16 mouse cellular contexts compared by ENCODE assay signal in genomic region chr13:12274721-12275120, GRCm38 (mm10). TPM values are rescaled to one million over a fixed set of nuclear protein-coding genes. Genes with fewer than 3 reads are reported as not detected.
DNase-seq lines count a peak whose midpoint lies in the region; ATAC-seq and TF ChIP-seq lines count a peak whose summit lies in the region.
"Had no signal": no experiment of that assay in that cellular context is flagged by ENCODE, and none has a peak within 500 bp of the region (broad histone marks: within the 10 kb centered on the region; RNA-seq: fewer than 3 reads in every experiment).

No protein-coding gene starts in this region.

- intact Hi-C loops in gastrocnemius, adult 2 months (cut with DNase I), result no loop called here
- intact Hi-C loops in gastrocnemius, postnatal 14 days (cut with DNase I; ENCODE audit: low total_unique reads), result loop anchor here (5.0 kb wide), 1 partner anchor 62 kb away; no protein-coding TSS in a partner anchor

- H3K4me1 ChIP-seq in kidney, postnatal 0 days (replicated peaks; ENCODE audit: insufficient read depth, low read length), result no peaks in the 10 kb centered on the region
- peaks cover 45% of the 10 kb centered on the region for H3K4me1 ChIP-seq in heart, embryonic 13.5 days
- H3K4me1 ChIP-seq: forebrain, embryonic 12.5 days; liver, embryonic 13.5 days; neural tube, embryonic 12.5 days had no signal

- H3K9ac ChIP-seq in kidney, postnatal 0 days (ENCODE audit: low read depth, low read length), result no peak overlapping the region
- peak overlapping the region; percentile 65 for H3K9ac ChIP-seq in heart, embryonic 13.5 days
- H3K9ac ChIP-seq: forebrain, embryonic 12.5 days; liver, embryonic 13.5 days; neural tube, embryonic 12.5 days had no signal

- 51% methylated on average over 6 of the region's 6 CpGs for WGBS in kidney, postnatal 0 days
- WGBS in heart, embryonic 13.5 days, result 39% methylated on average over 6 of the region's 6 CpGs

- DNase-seq in gastrocnemius, adult 2 months, result no peak
- no peak for DNase-seq in gastrocnemius, postnatal 14 days
- no peak for DNase-seq in kidney, postnatal 0 days (ENCODE audit: low spot score)
- DNase-seq in kidney, adult 18-20 months, result no peak
- DNase-seq in kidney, postnatal 25 days, result peak; percentile 20 to 66
- DNase-seq in lung, postnatal 36 days, result no peak
- no peak for DNase-seq in right cerebral cortex, postnatal 4 days
- DNase-seq: cerebellum, adult 11-12 months; cerebellum, postnatal 25 days; liver, embryonic 13.5 days had no signal

- H3K4me2 ChIP-seq in kidney, postnatal 0 days (ENCODE audit: low read length), result no peak overlapping the region
- no peak overlapping the region for H3K4me2 ChIP-seq in heart, embryonic 13.5 days
- H3K4me2 ChIP-seq: forebrain, embryonic 12.5 days; liver, embryonic 13.5 days; neural tube, embryonic 12.5 days had no signal

- H3K4me3 ChIP-seq in gastrocnemius, adult 2 months, result no peak overlapping the region
- H3K4me3 ChIP-seq in kidney, postnatal 0 days (replicated peaks; ENCODE audit: low read depth, low read length), result no peak overlapping the region
- no peak overlapping the region for H3K4me3 ChIP-seq in heart, embryonic 13.5 days
- H3K4me3 ChIP-seq: forebrain, embryonic 12.5 days; left cerebral cortex, adult 2 months; liver, embryonic 13.5 days; neural tube, embryonic 12.5 days had no signal

- H3K27me3 ChIP-seq in kidney, postnatal 0 days (ENCODE audit: insufficient read depth, low read length), result no peaks in the 10 kb centered on the region
- H3K27me3 ChIP-seq in heart, embryonic 13.5 days (replicated peaks), result no peaks in the 10 kb centered on the region
- H3K27me3 ChIP-seq: CH12.LX; forebrain, embryonic 12.5 days; liver, embryonic 13.5 days; neural tube, embryonic 12.5 days had no signal

- no peaks in the 10 kb centered on the region for H3K9me3 ChIP-seq in kidney, postnatal 0 days (replicated peaks; ENCODE audit: low read length)
- H3K9me3 ChIP-seq in heart, embryonic 13.5 days, result no peaks in the 10 kb centered on the region
- H3K9me3 ChIP-seq: forebrain, embryonic 12.5 days; liver, embryonic 13.5 days; neural tube, embryonic 12.5 days had no signal

- no peak for TF ChIP-seq CTCF in gastrocnemius, adult 2 months (IDR thresholded peaks at IDR 0.05)
- no peak for TF ChIP-seq CTCF in kidney, postnatal 0 days (IDR thresholded peaks at IDR 0.05; ENCODE audit: low read depth)

- ATAC-seq in kidney, postnatal 0 days (replicated peaks; ENCODE audit: low FRiP score, low read depth), result peak; percentile 49
- ATAC-seq in heart, embryonic 13.5 days (ENCODE audit: extremely low read depth, insufficient number of reproducible peaks, low FRiP score, low TSS enrichment), result peak; percentile 69; the same call in 1 of the 2 replicates
- ATAC-seq: inflammation-experienced regulatory T-cells, adult 6 months had no signal

- no peaks in the 10 kb centered on the region for H3K36me3 ChIP-seq in kidney, postnatal 0 days (ENCODE audit: insufficient read depth, low read length)
- peaks cover 88% of the 10 kb centered on the region for H3K36me3 ChIP-seq in heart, embryonic 13.5 days
- H3K36me3 ChIP-seq: forebrain, embryonic 12.5 days; liver, embryonic 13.5 days; neural tube, embryonic 12.5 days had no signal

- H3K27ac ChIP-seq in gastrocnemius, adult 2 months, result 0 out of 2 replicates have a peak overlapping the region, but pooled peaks have one; percentile 4
- peak overlapping the region; percentile 54; the same call in 1 of the 2 replicates for H3K27ac ChIP-seq in kidney, postnatal 0 days
- peak overlapping the region; percentile 93 for H3K27ac ChIP-seq in heart, embryonic 13.5 days (replicated peaks)
- H3K27ac ChIP-seq: forebrain, embryonic 12.5 days; left cerebral cortex, adult 2 months; liver, embryonic 13.5 days; neural tube, embryonic 12.5 days had no signal

RNA-seq across cellular contexts. Expression of gene Mtr, which starts 16.8 kb away (rescaled TPM):
- 10 to 100 TPM; 15.6 to 18.0 TPM for total RNA-seq in gastrocnemius, adult 2 months (2021)
- total RNA-seq in gastrocnemius, postnatal 14 days (2021), result 10 to 100 TPM; 18.1 TPM
- polyA plus RNA-seq in kidney, postnatal 0 days (2015; fragmentation: Nextera tagmentation; extraction: Ambion mirVana), result 8.7 and 9.2 TPM in 2 replicates
- polyA plus RNA-seq in heart, embryonic 13.5 days (2015; fragmentation: Nextera tagmentation; extraction: Ambion mirVana), result 11.4 and 11.5 TPM in 2 replicates

Comparison
In these comparisons a context has a peak if more than half of its experiments do, and no peak if none do; other contexts are left out.
1. DNase-seq: peak in kidney, postnatal 25 days (2 of 2); none in gastrocnemius, adult 2 months (single experiment), gastrocnemius, postnatal 14 days (single experiment), kidney, postnatal 0 days (single experiment), kidney, adult 18-20 months (single experiment), lung, postnatal 36 days (single experiment) and right cerebral cortex, postnatal 4 days (single experiment).
2. H3K27ac ChIP-seq: peak in every context shown above with its lines; median percentile 93 in heart, embryonic 13.5 days; 54 in kidney, postnatal 0 days; 4 in gastrocnemius, adult 2 months.